Mouse (Mus musculus): ENCODE measurements around the gene Yod1. TPM values are rescaled to one million over a fixed set of nuclear protein-coding genes. Genes with fewer than 3 reads are reported as not detected.

Yod1 gene
- polyA plus RNA-seq, 1 experiment from 2014 or later: 12.0 TPM

GRCm38 (mm10) chr1:130703613-130704012 is 13.5 kb upstream of the Yod1 start:
- Histone ChIP-seq H3K9ac (replicated peaks; ENCODE audit: low read depth, low read length) (no peak overlapping the region), H3K4me3 (ENCODE audit: low read depth, low read length) (no peak overlapping the region), H3K9me3 (ENCODE audit: control insufficient read depth, low read depth, low read length) (no peaks in the 10 kb centered on the region), H3K4me1 (ENCODE audit: control insufficient read depth, insufficient read depth, low read length) (no peaks in the 10 kb centered on the region), H3K36me3 (ENCODE audit: control insufficient read depth, insufficient read depth, low read length) (peaks cover 44% of the 10 kb centered on the region), H3K27ac (ENCODE audit: low read length) (no peak overlapping the region), H3K27me3 (ENCODE audit: control insufficient read depth, insufficient read depth, low read length) (no peaks in the 10 kb centered on the region), H3K4me2 (replicated peaks; ENCODE audit: low read depth, low read length) (no peak overlapping the region)
- no peak for ATAC-seq (ENCODE audit: insufficient number of reproducible peaks, insufficient read depth, low FRiP score, low read depth)
- WGBS: 72% methylated on average over 2 of the region's 2 CpGs

- no peak overlapping the region for H3K4me3 ChIP-seq (ENCODE audit: low read depth, low read length)
- H3K4me2 ChIP-seq (replicated peaks; ENCODE audit: low read depth, low read length): no peak overlapping the region
- H3K9me3 ChIP-seq (ENCODE audit: control insufficient read depth, low read depth, low read length): no peaks in the 10 kb centered on the region
- no peaks in the 10 kb centered on the region for H3K4me1 ChIP-seq (ENCODE audit: control insufficient read depth, insufficient read depth, low read length)
- peaks cover 15% of the 10 kb centered on the region; the same call in 1 of the 2 replicates for H3K36me3 ChIP-seq (ENCODE audit: control insufficient read depth, insufficient read depth, low read length)
- ATAC-seq (ENCODE audit: insufficient number of reproducible peaks, insufficient read depth, low FRiP score, low read depth): no peak
- H3K27ac ChIP-seq (ENCODE audit: low read length): no peak overlapping the region
- no peaks in the 10 kb centered on the region for H3K27me3 ChIP-seq (ENCODE audit: control insufficient read depth, insufficient read depth, low read length)
- 91% methylated on average over 22 of the region's 22 CpGs for whole genome bisulfite sequencing
- no peak overlapping the region for H3K9ac ChIP-seq (replicated peaks; ENCODE audit: low read depth, low read length)
These were observed 6.6 kb upstream of the Yod1 start for GRCm38 (mm10) chr1:130710283-130711080.

- H3K27me3 ChIP-seq (ENCODE audit: control insufficient read depth, insufficient read depth, low read length): no peaks in the 10 kb centered on the region
- no peaks in the 10 kb centered on the region for H3K36me3 ChIP-seq (ENCODE audit: control insufficient read depth, insufficient read depth, low read length)
- H3K9ac ChIP-seq (replicated peaks; ENCODE audit: low read depth, low read length): no peak overlapping the region
- no peak overlapping the region for H3K4me2 ChIP-seq (replicated peaks; ENCODE audit: low read depth, low read length)
- no peaks in the 10 kb centered on the region for H3K9me3 ChIP-seq (ENCODE audit: control insufficient read depth, low read depth, low read length)
- 84% methylated on average over 4 of the region's 4 CpGs for WGBS
- no peak overlapping the region for H3K4me3 ChIP-seq (ENCODE audit: low read depth, low read length)
- no peak overlapping the region for H3K27ac ChIP-seq (ENCODE audit: low read length)
- peaks cover 8% of the 10 kb centered on the region; the same call in 1 of the 2 replicates for H3K4me1 ChIP-seq (ENCODE audit: control insufficient read depth, insufficient read depth, low read length)
- ATAC-seq (ENCODE audit: insufficient number of reproducible peaks, insufficient read depth, low FRiP score, low read depth): no peak
These were observed 3.1 kb upstream of the Yod1 start for GRCm38 (mm10) chr1:130714046-130714445.

- Histone ChIP-seq H3K36me3 (ENCODE audit: control insufficient read depth, insufficient read depth, low read length) (no peaks in the 10 kb centered on the region), H3K4me3 (ENCODE audit: low read depth, low read length) (peak within 1 kb of the TSS; percentile 68), H3K9ac (replicated peaks; ENCODE audit: low read depth, low read length) (peak within 1 kb of the TSS; percentile 70), H3K4me2 (replicated peaks; ENCODE audit: low read depth, low read length) (peak within 1 kb of the TSS; percentile 99), H3K9me3 (ENCODE audit: control insufficient read depth, low read depth, low read length) (no peaks in the 10 kb centered on the region), H3K27me3 (ENCODE audit: control insufficient read depth, insufficient read depth, low read length) (no peaks in the 10 kb centered on the region), H3K4me1 (ENCODE audit: control insufficient read depth, insufficient read depth, low read length) (peaks cover 8% of the 10 kb centered on the region; the same call in 1 of the 2 replicates), H3K27ac (ENCODE audit: low read length) (peak within 1 kb of the TSS; percentile 74; the same call in 1 of the 2 replicates)
- peak; percentile 97 for ATAC-seq (ENCODE audit: insufficient number of reproducible peaks, insufficient read depth, low FRiP score, low read depth)
- under 1% methylated on average over 38 of the region's 38 CpGs for WGBS
These were observed 1.4 kb upstream of the Yod1 start, which contains the start of gene Gm29427 for GRCm38 (mm10) chr1:130715561-130716217. Gene Gm29427, minus strand, starts transcription at chr1:130715799.

GRCm38 (mm10) chr1:130716218-130716512 is 962 bp upstream of the Yod1 start:
- peak; percentile 4; the same call in 1 of the 2 replicates for ATAC-seq (ENCODE audit: insufficient number of reproducible peaks, insufficient read depth, low FRiP score, low read depth)
- Histone ChIP-seq H3K4me3 (ENCODE audit: low read depth, low read length) (peak overlapping the region; percentile 68), H3K27ac (ENCODE audit: low read length) (peak overlapping the region; percentile 74; the same call in 1 of the 2 replicates), H3K4me2 (replicated peaks; ENCODE audit: low read depth, low read length) (peak overlapping the region; percentile 99), H3K36me3 (ENCODE audit: control insufficient read depth, insufficient read depth, low read length) (no peaks in the 10 kb centered on the region), H3K9me3 (ENCODE audit: control insufficient read depth, low read depth, low read length) (no peaks in the 10 kb centered on the region), H3K4me1 (ENCODE audit: control insufficient read depth, insufficient read depth, low read length) (peaks cover 8% of the 10 kb centered on the region; the same call in 1 of the 2 replicates), H3K27me3 (ENCODE audit: control insufficient read depth, insufficient read depth, low read length) (no peaks in the 10 kb centered on the region), H3K9ac (replicated peaks; ENCODE audit: low read depth, low read length) (peak overlapping the region; percentile 70)
- WGBS: 0% methylated on average over 3 of the region's 3 CpGs

- ATAC-seq (ENCODE audit: insufficient number of reproducible peaks, insufficient read depth, low FRiP score, low read depth): peak; percentile 7; the same call in 1 of the 2 replicates
- Histone ChIP-seq H3K27ac (ENCODE audit: low read length) (peak overlapping the region; percentile 74; the same call in 1 of the 2 replicates), H3K9ac (replicated peaks; ENCODE audit: low read depth, low read length) (peak overlapping the region; percentile 70), H3K4me1 (ENCODE audit: control insufficient read depth, insufficient read depth, low read length) (peaks cover 8% of the 10 kb centered on the region; the same call in 1 of the 2 replicates), H3K27me3 (ENCODE audit: control insufficient read depth, insufficient read depth, low read length) (no peaks in the 10 kb centered on the region), H3K9me3 (ENCODE audit: control insufficient read depth, low read depth, low read length) (no peaks in the 10 kb centered on the region), H3K4me2 (replicated peaks; ENCODE audit: low read depth, low read length) (peak overlapping the region; percentile 99), H3K36me3 (ENCODE audit: control insufficient read depth, insufficient read depth, low read length) (no peaks in the 10 kb centered on the region), H3K4me3 (ENCODE audit: low read depth, low read length) (peak overlapping the region; percentile 68)
- whole genome bisulfite sequencing: under 1% methylated on average over 42 of the region's 42 CpGs
These were observed 425 bp upstream of the Yod1 start for GRCm38 (mm10) chr1:130716513-130717290.

GRCm38 (mm10) chr1:130724206-130724605 is 7.1 kb downstream of the Yod1 start:
- ATAC-seq (ENCODE audit: insufficient number of reproducible peaks, insufficient read depth, low FRiP score, low read depth): no peak
- Histone ChIP-seq H3K4me3 (ENCODE audit: low read depth, low read length) (no peak overlapping the region), H3K4me1 (ENCODE audit: control insufficient read depth, insufficient read depth, low read length) (no peaks in the 10 kb centered on the region; the same call in 1 of the 2 replicates), H3K9ac (replicated peaks; ENCODE audit: low read depth, low read length) (no peak overlapping the region), H3K36me3 (ENCODE audit: control insufficient read depth, insufficient read depth, low read length) (no peaks in the 10 kb centered on the region), H3K9me3 (ENCODE audit: control insufficient read depth, low read depth, low read length) (no peaks in the 10 kb centered on the region), H3K4me2 (replicated peaks; ENCODE audit: low read depth, low read length) (no peak overlapping the region), H3K27ac (ENCODE audit: low read length) (no peak overlapping the region), H3K27me3 (ENCODE audit: control insufficient read depth, insufficient read depth, low read length) (no peaks in the 10 kb centered on the region)
- WGBS: 89% methylated on average over 5 of the region's 5 CpGs

- Histone ChIP-seq H3K9ac (replicated peaks; ENCODE audit: low read depth, low read length) (no peak overlapping the region), H3K27ac (ENCODE audit: low read length) (no peak overlapping the region), H3K9me3 (ENCODE audit: control insufficient read depth, low read depth, low read length) (no peaks in the 10 kb centered on the region), H3K4me2 (replicated peaks; ENCODE audit: low read depth, low read length) (no peak overlapping the region), H3K4me3 (ENCODE audit: low read depth, low read length) (no peak overlapping the region), H3K36me3 (ENCODE audit: control insufficient read depth, insufficient read depth, low read length) (no peaks in the 10 kb centered on the region), H3K4me1 (ENCODE audit: control insufficient read depth, insufficient read depth, low read length) (no peaks in the 10 kb centered on the region), H3K27me3 (ENCODE audit: control insufficient read depth, insufficient read depth, low read length) (no peaks in the 10 kb centered on the region)
- ATAC-seq (ENCODE audit: insufficient number of reproducible peaks, insufficient read depth, low FRiP score, low read depth): no peak
- WGBS: 93% methylated on average over 2 of the region's 2 CpGs
These were observed 9.3 kb downstream of the Yod1 start for GRCm38 (mm10) chr1:130726396-130726795.

Data from stomach, embryonic 14.5 days (tissue).